Mouse (Mus musculus) testis, adult 2 months (tissue): ENCODE results near the gene Gm6993.

Experiments used
- CTCF ChIP-seq: fragments of 200-500 bp; IDR thresholded peaks from 2 replicates; pipeline ENCODE4 v1.5.1; 2012; ENCODE audit warnings: low read depth, mild to moderate bottlenecking, inconsistent platforms, low read length, moderate library complexity; ENCODE audit not compliant: control insufficient read depth, insufficient read depth, insufficient replicate concordance
- POLR2A ChIP-seq: fragments of 200-500 bp; IDR thresholded peaks from 2 replicates; pipeline ENCODE4 v1.6.1; 2012; ENCODE audit warnings: low read depth, mild to moderate bottlenecking, inconsistent platforms, low read length, moderate library complexity; ENCODE audit not compliant: control insufficient read depth

DNA sequence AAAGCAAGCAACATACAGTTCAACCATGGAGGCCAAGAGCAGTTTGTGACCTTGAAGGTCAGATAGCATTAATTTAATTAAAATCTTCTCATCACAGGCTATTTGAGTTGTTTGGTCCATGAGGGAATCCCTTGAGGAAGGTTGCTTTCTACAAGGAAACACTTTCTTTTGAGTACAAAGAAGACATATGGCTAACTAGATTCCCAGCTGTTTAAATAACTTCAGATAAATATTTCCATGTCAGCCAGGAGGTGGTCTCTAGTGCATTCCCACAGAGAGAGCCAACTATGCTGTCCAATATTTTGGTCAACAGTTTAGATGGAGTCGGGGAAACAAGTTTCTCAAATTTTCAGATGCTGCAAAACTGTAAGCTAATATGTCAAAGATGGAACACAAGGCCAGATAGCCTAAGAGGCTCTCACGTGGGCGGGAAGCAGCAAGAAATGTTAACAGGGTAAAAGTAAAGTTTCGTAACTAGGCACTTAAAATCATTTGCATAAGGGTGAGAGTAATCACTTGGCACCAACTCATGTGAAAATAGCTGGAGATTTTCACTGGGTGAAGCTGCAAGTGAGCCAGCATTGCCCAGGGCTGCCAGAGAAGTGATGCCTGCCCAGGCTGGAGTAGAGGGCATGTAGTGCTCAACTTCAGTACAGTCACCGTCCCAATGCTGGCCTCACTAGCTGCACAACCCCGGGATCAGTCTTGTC is 36.7 kb upstream of the Gm6993 start:
- TF ChIP-seq CTCF (no peak), POLR2A (no peak)
